Mouse (Mus musculus) left cerebral cortex, postnatal 10 days (tissue): ENCODE results near the gene Dmrtc1b. TPM values are rescaled to one million over a fixed set of nuclear protein-coding genes. Genes with fewer than 3 reads are reported as not detected.
"Not testable (repeated sequence)": the region's sequence is repeated elsewhere in the genome, so short reads cannot be mapped to it uniquely, and the experiment has no call there.

Experiments
- DNase-seq, 2 experiments: peaks; one replicate each; pipeline ENCODE4 v3.0.0; 2021 to 2022; ENCODE audit warnings: low spot score in 2 of 2, mixed read lengths in 1 of 2; ENCODE audit errors: extremely low spot score in 1 of 2
- intact Hi-C: fragments of 180-260 bp; cut with DNase I; formaldehyde crosslinking; loops from one replicate; pipeline ENCODE4 v1.15.1; 2025
- total RNA-seq, 2 experiments: library from RNA; stranded (reverse); gene quantifications; 2 replicates each; pipeline ENCODE4 v1.2.3; 2021

The Dmrtc1b gene
- total RNA-seq = not detected

GRCm38 (mm10) chrX:102707535-102707934 lies at the start of gene Dmrtc1b, which contains the start of gene Gm9112:
Gene Dmrtc1b (plus strand): TSS chrX:102707865.
Gene Gm9112 (minus strand): TSS chrX:102707635.
- DNase-seq, intact Hi-C loops: not testable (repeated sequence)

- intact Hi-C loops = no loop called here
- DNase-seq = no peak
Observed at GRCm38 (mm10) chrX:102660712-102661111, 47.0 kb upstream of the Dmrtc1b start.

GRCm38 (mm10) chrX:102666641-102667040 lies 41.0 kb upstream of the Dmrtc1b start:
- intact Hi-C loops = no loop called here
- no peak for DNase-seq

- intact Hi-C loops, DNase-seq: not testable (repeated sequence)
Observed at GRCm38 (mm10) chrX:102684706-102685105, 23.0 kb upstream of the Dmrtc1b start.

- intact Hi-C loops = loop anchor here (1.0 kb wide), 1 partner anchor 19 kb away; no protein-coding TSS in a partner anchor
- DNase-seq = not testable (repeated sequence)
Observed at GRCm38 (mm10) chrX:102686872-102687271, 20.8 kb upstream of the Dmrtc1b start, which contains the start of gene Gm3880. Gene Gm3880 (minus strand): TSS chrX:102686972.

GRCm38 (mm10) chrX:102689252-102689651 lies 18.4 kb upstream of the Dmrtc1b start:
- intact Hi-C loops = not testable (repeated sequence)

GRCm38 (mm10) chrX:102700636-102701035 lies 7.0 kb upstream of the Dmrtc1b start:
- not testable (repeated sequence) for DNase-seq
- intact Hi-C loops = loop anchor here (5.0 kb wide), 1 partner anchor 212 kb away; no protein-coding TSS in a partner anchor

More at GRCm38 (mm10) chrX:102689252-102689651, 18.4 kb upstream of the Dmrtc1b start:
- peak; percentile 6 to 20 for DNase-seq

- DNase-seq, intact Hi-C loops: not testable (repeated sequence)
Observed at GRCm38 (mm10) chrX:102724226-102724625, 16.6 kb downstream of the Dmrtc1b start.

Other genes with a start within 250 kb of the Dmrtc1b start
- gene Hdac8, start 202.5 kb upstream of the Dmrtc1b start, total RNA-seq = 10 to 100 TPM in 1 of 2 experiments, 1 to 10 TPM in 1; 9.7 to 12.2 TPM
- gene Phka1, start 63.6 kb upstream of the Dmrtc1b start, total RNA-seq = 10 to 100 TPM; 14.9 to 16.3 TPM
- gene Gm3880, start 20.9 kb upstream of the Dmrtc1b start, total RNA-seq = not detected
- gene Gm9112, start 230 bp upstream of the Dmrtc1b start, total RNA-seq = not detected
- gene Dmrtc1c1, start 95.1 kb downstream of the Dmrtc1b start, total RNA-seq = not detected
- gene Dmrtc1c2, start 146.8 kb downstream of the Dmrtc1b start, total RNA-seq = not detected
- gene 1700031F05Rik, start 160.1 kb downstream of the Dmrtc1b start, total RNA-seq = not detected
- 1 to 10 TPM; 1.4 to 1.9 TPM for gene Dmrtc1a, start 200.8 kb downstream of the Dmrtc1b start, total RNA-seq
- not detected for gene 1700011M02Rik, start 201.0 kb downstream of the Dmrtc1b start, total RNA-seq
- not detected for gene 1700018G05Rik, start 220.5 kb downstream of the Dmrtc1b start, total RNA-seq